Mouse (Mus musculus): ENCODE data around the gene Fgf4. TPM values are rescaled to one million over a fixed set of nuclear protein-coding genes. Genes with fewer than 3 reads are reported as not detected.

Gene Fgf4
- polyA plus RNA-seq, 1 experiment from 2014 or later, result not detected

Other genes starting within 250 kb of the Fgf4 start
- gene Ano1, start 95.4 kb upstream of the Fgf4 start, polyA plus RNA-seq (2015; fragmentation: Nextera tagmentation; extraction: Ambion mirVana), result 12.3 and 14.3 TPM in 2 replicates
- 2.0 and 2.3 TPM in 2 replicates for gene Fgf3, start 9.3 kb upstream of the Fgf4 start, polyA plus RNA-seq (2015; fragmentation: Nextera tagmentation; extraction: Ambion mirVana)
- gene Fgf15, start 49.2 kb downstream of the Fgf4 start, polyA plus RNA-seq (2015; fragmentation: Nextera tagmentation; extraction: Ambion mirVana), result 48.2 and 63.2 TPM in 2 replicates
- 36.1 and 45.6 TPM in 2 replicates for gene LTO1, start 67.7 kb downstream of the Fgf4 start, polyA plus RNA-seq (2015; fragmentation: Nextera tagmentation; extraction: Ambion mirVana)
- gene Ccnd1, start 92.6 kb downstream of the Fgf4 start, polyA plus RNA-seq (2015; fragmentation: Nextera tagmentation; extraction: Ambion mirVana), result 111 and 131 TPM in 2 replicates